Mouse (Mus musculus) ES-E14 (cell line): ENCODE measurements at regions not wholly inside any gene's neighbourhood (a gene's known extent, or its start where the extent isn't known, plus 50 kb on each side); places are given as distances from the start of the nearest gene placed in this dataset.

ENCODE experiments used
- CHD2 ChIP-seq: IDR thresholded peaks from 2 replicates; pipeline ENCODE4 v1.6.1; 2014; ENCODE audit warnings: mild to moderate bottlenecking, low read depth, low read length, inconsistent platforms
- ZNF384 ChIP-seq: IDR thresholded peaks from 2 replicates; pipeline ENCODE4 v1.6.1; 2012; ENCODE audit warnings: low read depth, low read length, inconsistent platforms

DNA sequence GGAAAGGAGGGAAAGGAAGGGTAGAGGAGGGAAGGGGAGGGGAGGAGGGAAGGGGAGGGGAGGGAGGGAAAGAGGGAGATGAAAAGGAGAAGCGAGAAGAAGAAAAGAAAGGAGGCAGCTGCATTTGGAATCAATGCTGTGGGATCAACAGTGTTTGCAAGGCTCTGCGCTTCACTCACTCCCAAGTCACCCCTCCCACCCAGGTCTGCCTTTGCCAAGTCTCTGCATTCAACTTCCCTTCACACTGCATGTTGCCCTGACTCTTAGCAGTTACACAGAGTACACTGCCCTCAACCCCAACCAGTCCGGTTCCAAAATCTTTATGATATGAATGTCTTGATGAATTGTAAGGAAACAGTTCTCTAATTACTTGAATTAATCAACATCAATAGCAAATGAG, 376.9 kb downstream of the Adgrl2 start:
- TF ChIP-seq ZNF384 (no peak), CHD2 (no peak)
